Mouse (Mus musculus): ENCODE measurements around the gene Cdh13.

Gene Cdh13

GRCm38 (mm10) chr8:118679347-118679746 lies 395.8 kb downstream of the Cdh13 start:
- DNase-seq (ENCODE audit: low read depth, low spot score) = peak; percentile 29

- DNase-seq (ENCODE audit: low read depth, low spot score) = no peak
Observed at GRCm38 (mm10) chr8:118683386-118683785, 399.9 kb downstream of the Cdh13 start.

- DNase-seq (ENCODE audit: low read depth, low spot score) = peak; percentile 78
Observed at GRCm38 (mm10) chr8:118685863-118686262, 402.3 kb downstream of the Cdh13 start.

GRCm38 (mm10) chr8:118689849-118690248 lies 406.3 kb downstream of the Cdh13 start:
- no peak for DNase-seq (ENCODE audit: low read depth, low spot score)

- DNase-seq (ENCODE audit: low read depth, low spot score) = peak; percentile 42
Observed at GRCm38 (mm10) chr8:118701312-118701880, 417.9 kb downstream of the Cdh13 start.

- DNase-seq (ENCODE audit: low read depth, low spot score) = no peak
Observed at GRCm38 (mm10) chr8:118709366-118709765, 425.8 kb downstream of the Cdh13 start.

GRCm38 (mm10) chr8:118711631-118712030 lies 428.1 kb downstream of the Cdh13 start:
- DNase-seq (ENCODE audit: low read depth, low spot score) = no peak

GRCm38 (mm10) chr8:118713111-118713510 lies 429.6 kb downstream of the Cdh13 start:
- no peak for DNase-seq (ENCODE audit: low read depth, low spot score)

- DNase-seq (ENCODE audit: low read depth, low spot score) = no peak
Observed at GRCm38 (mm10) chr8:118713596-118713995, 430.1 kb downstream of the Cdh13 start.

GRCm38 (mm10) chr8:118722896-118723295 lies 439.4 kb downstream of the Cdh13 start:
- no peak for DNase-seq (ENCODE audit: low read depth, low spot score)

GRCm38 (mm10) chr8:118725651-118726050 lies 442.1 kb downstream of the Cdh13 start:
- DNase-seq (ENCODE audit: low read depth, low spot score) = no peak

- DNase-seq (ENCODE audit: low read depth, low spot score) = peak; percentile 20
Observed at GRCm38 (mm10) chr8:118741781-118742180, 458.2 kb downstream of the Cdh13 start.

GRCm38 (mm10) chr8:118744991-118745390 lies 461.5 kb downstream of the Cdh13 start:
- DNase-seq (ENCODE audit: low read depth, low spot score) = peak; percentile 59

GRCm38 (mm10) chr8:118748041-118748604 lies 464.6 kb downstream of the Cdh13 start:
- DNase-seq (ENCODE audit: low read depth, low spot score) = no peak

- DNase-seq (ENCODE audit: low read depth, low spot score) = no peak
Observed at GRCm38 (mm10) chr8:118749191-118749590, 465.7 kb downstream of the Cdh13 start.

GRCm38 (mm10) chr8:118749786-118750185 lies 466.3 kb downstream of the Cdh13 start:
- DNase-seq (ENCODE audit: low read depth, low spot score) = peak; percentile 77

GRCm38 (mm10) chr8:118753710-118754109 lies 470.2 kb downstream of the Cdh13 start:
- DNase-seq (ENCODE audit: low read depth, low spot score) = no peak

- DNase-seq (ENCODE audit: low read depth, low spot score) = no peak
Observed at GRCm38 (mm10) chr8:118754119-118754518, 470.6 kb downstream of the Cdh13 start.

GRCm38 (mm10) chr8:118777507-118777906 lies 494.0 kb downstream of the Cdh13 start:
- peak; percentile 42 for DNase-seq (ENCODE audit: low read depth, low spot score)

GRCm38 (mm10) chr8:118778374-118778773 lies 494.8 kb downstream of the Cdh13 start:
- DNase-seq (ENCODE audit: low read depth, low spot score) = no peak

GRCm38 (mm10) chr8:118785646-118786045 lies 502.1 kb downstream of the Cdh13 start:
- DNase-seq (ENCODE audit: low read depth, low spot score) = no peak

GRCm38 (mm10) chr8:118789649-118790048 lies 506.1 kb downstream of the Cdh13 start:
- DNase-seq (ENCODE audit: low read depth, low spot score) = no peak

GRCm38 (mm10) chr8:118794886-118795285 lies 511.4 kb downstream of the Cdh13 start:
- no peak for DNase-seq (ENCODE audit: low read depth, low spot score)

- peak; percentile 66 for DNase-seq (ENCODE audit: low read depth, low spot score)
Observed at GRCm38 (mm10) chr8:118796491-118796890, 513.0 kb downstream of the Cdh13 start.
